Mouse (Mus musculus) C2C12 (cell line): ENCODE measurements around the gene Rpl15.
"Not testable (repeated sequence)": the region's sequence is repeated elsewhere in the genome, so short reads cannot be mapped to it uniquely, and the experiment has no call there.

Experiments used
- CEBPB ChIP-seq: IDR thresholded peaks from one replicate; pipeline ENCODE4 v1.6.1; 2011; ENCODE audit warnings: low read depth, mild to moderate bottlenecking, control low read depth, moderate library complexity
- CTCF ChIP-seq: IDR thresholded peaks from one replicate; pipeline ENCODE4 v1.5.1; 2011; ENCODE audit not compliant: control insufficient read depth, insufficient read depth, insufficient read length
- MAX ChIP-seq: IDR thresholded peaks from one replicate; pipeline ENCODE4 v1.6.1; 2011; ENCODE audit warnings: mild to moderate bottlenecking, control low read depth
- MYOD1 ChIP-seq: IDR thresholded peaks from one replicate; pipeline ENCODE4 v1.6.1; 2011; ENCODE audit warnings: low read depth; ENCODE audit not compliant: control insufficient read depth, insufficient read length
- MYOG ChIP-seq: IDR thresholded peaks from one replicate; pipeline ENCODE4 v1.6.1; 2011; ENCODE audit not compliant: control insufficient read depth, insufficient read length; ENCODE audit errors: extremely low read depth
- USF1 ChIP-seq: IDR thresholded peaks from one replicate; pipeline ENCODE4 v1.6.1; 2011; ENCODE audit warnings: low read depth, mild to moderate bottlenecking, control low read depth, moderate library complexity

DNA sequence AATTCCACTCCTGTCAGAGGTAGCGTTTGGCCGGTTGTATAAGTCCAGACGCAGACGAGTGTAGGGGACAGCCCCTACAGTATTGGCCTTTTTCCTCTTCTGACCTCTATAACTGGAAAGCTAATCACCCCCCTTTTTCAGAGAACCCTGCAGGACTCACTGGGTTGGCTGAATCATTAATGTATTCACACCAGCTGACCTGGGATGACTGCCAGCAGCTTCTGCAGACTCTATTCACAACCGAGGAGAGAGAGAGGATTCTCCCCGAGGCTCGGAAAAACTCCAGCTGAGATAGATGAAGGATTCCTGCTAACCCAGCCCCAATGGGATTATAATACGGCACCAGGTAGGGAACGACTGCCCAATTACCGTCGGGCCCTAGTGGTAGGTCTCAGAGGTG, 45.0 kb downstream of the Rpl15 start:
- not testable (repeated sequence) for TF ChIP-seq CTCF, MYOD1, MAX, MYOG, USF1, CEBPB
